Mouse (Mus musculus) testis, adult 2 months (tissue): ENCODE measurements around the gene 4933405L10Rik. TPM values are rescaled to one million over a fixed set of nuclear protein-coding genes. Genes with fewer than 3 reads are reported as not detected.

Source experiments
- H3K27ac ChIP-seq: fragments of 200-500 bp; 2 replicates; pipeline ENCODE4 v1.5.1; 2012; ENCODE audit warnings: low read depth, low read length; ENCODE audit not compliant: control insufficient read depth, insufficient read depth
- H3K27me3 ChIP-seq: fragments of 200-500 bp; 2 replicates; pipeline ENCODE4 v1.6.1; 2012; ENCODE audit warnings: mild to moderate bottlenecking, low read length, moderate library complexity; ENCODE audit not compliant: control insufficient read depth, insufficient read depth
- H3K36me3 ChIP-seq: fragments of 200-500 bp; 2 replicates; pipeline ENCODE4 v1.6.1; 2012; ENCODE audit warnings: mild to moderate bottlenecking, low read length; ENCODE audit not compliant: control insufficient read depth, insufficient read depth
- H3K4me1 ChIP-seq: fragments of 200-500 bp; 2 replicates; pipeline ENCODE4 v1.6.1; 2012; ENCODE audit warnings: low read length; ENCODE audit not compliant: control insufficient read depth, insufficient read depth
- H3K4me3 ChIP-seq: fragments of 200-500 bp; 2 replicates; pipeline ENCODE4 v1.5.1; 2012; ENCODE audit warnings: low read depth, mild to moderate bottlenecking, low read length, moderate library complexity, mixed read lengths; ENCODE audit not compliant: control insufficient read depth
- CTCF ChIP-seq: fragments of 200-500 bp; IDR thresholded peaks from 2 replicates; pipeline ENCODE4 v1.5.1; 2012; ENCODE audit warnings: low read depth, mild to moderate bottlenecking, inconsistent platforms, low read length, moderate library complexity; ENCODE audit not compliant: control insufficient read depth, insufficient read depth, insufficient replicate concordance
- POLR2A ChIP-seq: fragments of 200-500 bp; IDR thresholded peaks from 2 replicates; pipeline ENCODE4 v1.6.1; 2012; ENCODE audit warnings: low read depth, mild to moderate bottlenecking, inconsistent platforms, low read length, moderate library complexity; ENCODE audit not compliant: control insufficient read depth
- polyA plus RNA-seq: library from polyadenylated mRNA; depleted of rRNA; stranded (reverse); fragments of >200 nt; gene quantifications from 2 replicates; pipeline ENCODE4 v1.2.3, GENCODE M21; 2012

The 4933405L10Rik gene
- polyA plus RNA-seq, 1 experiment, result 60.1 TPM

- Histone ChIP-seq H3K4me3 (no peak overlapping the region), H3K27me3 (no peaks in the 10 kb centered on the region), H3K27ac (no peak overlapping the region), H3K36me3 (no peaks in the 10 kb centered on the region), H3K4me1 (no peaks in the 10 kb centered on the region)
- TF ChIP-seq POLR2A, result no peak
Measured at GRCm38 (mm10) chr8:105732186-105732585, 24.7 kb downstream of the 4933405L10Rik start.

DNA sequence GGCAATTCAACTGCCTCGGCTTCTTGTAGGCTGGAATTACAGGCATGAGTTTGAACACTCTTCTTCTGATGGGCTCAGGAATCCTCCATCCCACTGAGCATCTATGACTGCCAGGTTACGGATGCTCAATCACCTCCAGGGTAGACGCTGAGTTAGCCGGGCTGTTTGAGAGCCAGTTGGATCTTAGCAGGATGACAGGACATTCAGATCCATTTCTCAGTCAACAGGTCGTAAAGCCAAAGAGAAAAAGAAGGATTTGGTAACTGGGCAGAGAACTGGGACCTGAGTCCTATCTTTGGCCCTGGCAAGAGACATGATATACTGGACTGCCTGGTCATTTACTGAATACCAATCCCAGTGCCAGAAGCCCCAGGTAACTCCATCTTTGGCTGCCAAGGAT lies 31.8 kb downstream of the 4933405L10Rik start:
- TF ChIP-seq POLR2A (no peak), CTCF (no peak)

DNA sequence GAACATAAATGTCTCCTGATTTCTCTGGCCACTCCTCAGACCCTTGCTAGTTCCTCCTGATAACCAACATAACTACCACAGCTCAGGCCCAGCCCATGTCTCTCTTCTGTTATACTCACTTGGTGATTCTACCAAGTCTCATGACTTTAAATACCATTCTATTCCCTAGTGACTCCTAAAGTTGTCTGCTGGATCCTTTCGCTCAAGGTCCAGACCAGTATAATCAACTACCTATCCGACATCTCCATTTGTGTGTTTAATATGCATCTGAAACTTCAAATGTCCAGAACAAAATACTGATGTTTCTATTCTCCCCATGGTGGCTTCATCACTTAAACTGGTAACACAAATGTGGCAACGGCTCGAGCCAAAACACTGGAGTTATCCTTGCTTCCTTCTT lies 35.8 kb downstream of the 4933405L10Rik start:
- no peaks in the 10 kb centered on the region for H3K27me3 ChIP-seq
- no peaks in the 10 kb centered on the region for H3K36me3 ChIP-seq
- no peak overlapping the region for H3K27ac ChIP-seq
- TF ChIP-seq POLR2A, result no peak
- no peak for TF ChIP-seq CTCF
- H3K4me1 ChIP-seq, result no peaks in the 10 kb centered on the region
- H3K4me3 ChIP-seq, result no peak overlapping the region

More for the DNA sequence above, 31.8 kb downstream of the 4933405L10Rik start:
- Histone ChIP-seq H3K27ac (no peak overlapping the region), H3K36me3 (no peaks in the 10 kb centered on the region), H3K27me3 (no peaks in the 10 kb centered on the region), H3K4me3 (no peak overlapping the region), H3K4me1 (no peaks in the 10 kb centered on the region)

GRCm38 (mm10) chr8:105750606-105751005 lies 43.2 kb downstream of the 4933405L10Rik start:
- H3K27ac ChIP-seq, result no peak overlapping the region
- no peak for TF ChIP-seq POLR2A
- no peak for TF ChIP-seq CTCF
- no peaks in the 10 kb centered on the region for H3K36me3 ChIP-seq
- no peaks in the 10 kb centered on the region for H3K27me3 ChIP-seq
- H3K4me1 ChIP-seq, result no peaks in the 10 kb centered on the region
- H3K4me3 ChIP-seq, result no peak overlapping the region

DNA sequence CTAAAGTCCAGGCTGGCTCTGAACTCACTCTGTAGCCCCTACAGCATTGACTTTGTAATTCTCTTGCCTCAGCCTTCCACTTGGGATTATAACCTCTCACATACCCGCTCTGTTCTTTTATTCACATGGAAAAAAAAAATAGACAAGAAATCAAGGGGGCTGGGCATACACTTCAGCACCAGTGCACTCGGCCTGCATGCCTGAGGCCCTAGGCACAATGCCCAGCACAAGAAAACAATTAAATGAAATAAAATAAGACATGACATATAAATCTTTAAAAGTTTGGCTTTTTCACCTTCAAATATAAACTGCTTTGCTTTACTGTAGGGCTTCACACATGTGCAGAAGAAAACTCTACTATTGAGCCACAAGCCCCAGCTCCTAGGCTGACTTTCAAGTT lies 46.5 kb downstream of the 4933405L10Rik start:
- TF ChIP-seq CTCF (no peak), POLR2A (no peak)
- Histone ChIP-seq H3K4me1 (peaks cover 6% of the 10 kb centered on the region), H3K27ac (no peak overlapping the region), H3K27me3 (no peaks in the 10 kb centered on the region), H3K36me3 (no peaks in the 10 kb centered on the region), H3K4me3 (no peak overlapping the region)

GRCm38 (mm10) chr8:105754688-105755087 lies 47.2 kb downstream of the 4933405L10Rik start:
- no peaks in the 10 kb centered on the region for H3K36me3 ChIP-seq
- TF ChIP-seq POLR2A (no peak), CTCF (no peak)
- H3K4me1 ChIP-seq, result peaks cover 6% of the 10 kb centered on the region
- H3K27me3 ChIP-seq, result no peaks in the 10 kb centered on the region
- H3K4me3 ChIP-seq, result no peak overlapping the region
- no peak overlapping the region for H3K27ac ChIP-seq

GRCm38 (mm10) chr8:105757796-105758276 lies 50.4 kb downstream of the 4933405L10Rik start:
- H3K27ac ChIP-seq, result peak overlapping the region; percentile 1
- no peak for TF ChIP-seq CTCF
- TF ChIP-seq POLR2A, result no peak
- no peaks in the 10 kb centered on the region for H3K36me3 ChIP-seq
- no peaks in the 10 kb centered on the region for H3K27me3 ChIP-seq
- peaks cover 6% of the 10 kb centered on the region for H3K4me1 ChIP-seq
- H3K4me3 ChIP-seq, result peak overlapping the region; percentile 84
